Mouse (Mus musculus) T-cell, adult 66 days (primary cell): ENCODE data around the gene Uox. TPM values are rescaled to one million over a fixed set of nuclear protein-coding genes. Genes with fewer than 3 reads are reported as not detected.

Source experiments
- total RNA-seq, 2 experiments: library from RNA; stranded (reverse); gene quantifications; 3 replicates in 1 of 2; 4 replicates in 1 of 2; pipeline ENCODE4 v1.2.4; 2023

Gene Uox
- total RNA-seq = not detected

GRCm38 (mm10) chr3:146570148-146570782 is at the start of gene Uox:
Gene Uox (plus strand): TSS chr3:146570426.

GRCm38 (mm10) chr3:146520798-146521651 is 49.2 kb upstream of the Uox start, which contains the start of gene Rpf1:
Gene Rpf1 (minus strand): TSS chr3:146521429.

GRCm38 (mm10) chr3:146615496-146615895 is 45.3 kb downstream of the Uox start, which contains the start of gene Dnase2b:
Gene Dnase2b (minus strand): TSS chr3:146615596.

GRCm38 (mm10) chr3:146651217-146651616 is 81.0 kb downstream of the Uox start, which contains the start of gene 4930503B20Rik:
Gene 4930503B20Rik (minus strand): TSS chr3:146651317.

Other genes starting within 250 kb of the Uox start
- gene Ssx2ip, start 165.8 kb upstream of the Uox start, total RNA-seq = 1 to 10 TPM; 4.1 to 8.3 TPM
- gene Ctbs, start 120.6 kb upstream of the Uox start, total RNA-seq = 1 to 10 TPM; 7.1 to 7.4 TPM
- 10 to 100 TPM; 11.7 to 13.7 TPM for gene Spata1, start 70.7 kb upstream of the Uox start, total RNA-seq
- gene Gng5, start 70.6 kb upstream of the Uox start, total RNA-seq = 100 to 1,000 TPM; 158 to 160 TPM
- gene Rpf1, start 49.0 kb upstream of the Uox start, total RNA-seq = 100 to 1,000 TPM; 110 to 137 TPM
- gene Dnase2b, start 45.2 kb downstream of the Uox start, total RNA-seq = not detected
- not detected for gene 4930503B20Rik, start 80.9 kb downstream of the Uox start, total RNA-seq
- not detected for gene Samd13, start 115.2 kb downstream of the Uox start, total RNA-seq
- gene Prkacb, start 242.6 kb downstream of the Uox start, total RNA-seq = 100 to 1,000 TPM; 155 to 162 TPM